Mouse (Mus musculus) heart, postnatal 0 days (tissue): Measurements from ENCODE around the gene Parp16.

ENCODE experiments used
- CTCF ChIP-seq: IDR thresholded peaks from 2 replicates; pipeline ENCODE4 v1.5.1; 2016; ENCODE audit warnings: antibody characterized with exemption, control low read depth, low read depth
- EP300 ChIP-seq: IDR thresholded peaks from 2 replicates; pipeline ENCODE4 v1.6.1; 2016; ENCODE audit warnings: antibody characterized with exemption, low read depth

DNA sequence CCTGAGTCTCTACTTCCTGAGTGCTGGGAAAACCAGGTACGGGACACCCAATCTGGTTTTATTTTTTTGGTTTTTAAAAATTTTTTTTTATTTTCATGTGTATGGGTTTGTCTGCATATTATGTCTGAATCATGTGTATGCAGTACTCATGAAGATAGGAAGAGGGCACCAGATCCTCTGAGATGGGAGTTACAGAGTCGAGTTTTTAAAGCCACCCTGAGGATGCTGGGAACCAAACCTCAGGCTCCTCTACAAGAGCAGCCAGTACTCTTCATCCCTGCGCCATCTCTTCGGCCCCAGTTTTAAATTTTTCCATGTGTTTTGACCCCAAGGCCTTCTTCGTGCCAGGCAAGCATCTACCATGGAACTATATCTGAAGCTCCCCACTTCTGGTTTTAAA, 44.6 kb downstream of the Parp16 start:
- TF ChIP-seq CTCF (no peak), EP300 (no peak)
